Mouse (Mus musculus): ENCODE data around the gene Ralgps2. TPM values are rescaled to one million over a fixed set of nuclear protein-coding genes. Genes with fewer than 3 reads are reported as not detected.

Ralgps2 gene
- polyA plus RNA-seq, 1 experiment = 20.3 TPM

DNA sequence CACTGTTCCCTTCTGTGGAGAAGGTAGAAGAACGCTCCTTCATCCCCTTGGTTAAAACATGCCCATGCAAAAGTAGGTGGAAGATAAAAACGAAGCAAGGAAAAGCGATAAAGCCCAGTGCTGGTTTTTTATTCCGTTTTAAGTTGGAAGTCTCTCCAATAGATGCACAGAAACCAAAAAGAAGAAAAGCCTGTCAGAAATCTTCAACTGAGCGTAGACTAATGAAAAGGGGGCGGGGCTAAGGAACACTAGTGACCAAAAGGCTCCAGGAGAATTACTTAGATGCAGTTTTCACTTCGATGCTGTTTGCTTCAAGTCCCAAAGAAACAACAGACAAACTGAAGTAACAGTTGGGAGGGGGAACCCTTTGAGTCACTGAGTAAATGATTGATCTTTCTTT lies 1.2 kb upstream of the Ralgps2 start:
- TF ChIP-seq CTCF (IDR thresholded peaks at IDR 0.05; ENCODE audit: borderline replicate concordance, insufficient read depth, low read depth, low read length) (no peak), POLR2A (IDR thresholded peaks at IDR 0.05; ENCODE audit: borderline replicate concordance, insufficient read depth, low read length) (no peak)
- H3K27me3 ChIP-seq (ENCODE audit: control insufficient read depth, insufficient read depth, low read length) = no peaks in the 10 kb centered on the region
- no peak overlapping the region for H3K27ac ChIP-seq (ENCODE audit: insufficient read depth, low read length)
- peaks cover 5% of the 10 kb centered on the region; the same call in 1 of the 2 replicates for H3K4me1 ChIP-seq (ENCODE audit: control insufficient read depth, insufficient read depth, low read length)
- DNase-seq = no peak
- no peak overlapping the region for H3K4me3 ChIP-seq (replicated peaks; ENCODE audit: insufficient read depth, low read depth, low read length)
- 47% methylated on average over 7 of the region's 7 CpGs for WGBS

DNA sequence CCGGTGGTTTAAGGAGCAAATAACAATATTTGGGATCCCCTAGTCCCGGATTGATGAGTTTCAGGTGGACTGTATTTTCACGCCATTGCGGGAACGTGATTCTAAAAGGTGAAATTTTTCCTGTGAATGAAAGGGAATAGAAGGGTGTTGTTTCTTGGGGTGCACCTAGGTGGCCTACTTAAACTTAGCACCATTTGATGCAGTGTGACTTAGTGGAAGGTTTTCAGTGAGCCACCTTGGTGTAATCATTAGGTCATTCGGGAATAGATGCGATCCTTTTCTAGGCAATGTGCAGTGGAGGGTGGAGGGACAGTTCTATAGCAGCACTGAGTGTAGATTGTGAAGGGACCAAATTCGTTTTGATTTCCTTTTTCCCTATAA lies 706 bp upstream of the Ralgps2 start:
- no peaks in the 10 kb centered on the region for H3K27me3 ChIP-seq (ENCODE audit: control insufficient read depth, insufficient read depth, low read length)
- TF ChIP-seq POLR2A (IDR thresholded peaks at IDR 0.05; ENCODE audit: borderline replicate concordance, insufficient read depth, low read length) (no peak), CTCF (IDR thresholded peaks at IDR 0.05; ENCODE audit: borderline replicate concordance, insufficient read depth, low read depth, low read length) (no peak)
- no peak for DNase-seq
- peaks cover 5% of the 10 kb centered on the region; the same call in 1 of the 2 replicates for H3K4me1 ChIP-seq (ENCODE audit: control insufficient read depth, insufficient read depth, low read length)
- 3% methylated on average over 8 of the region's 8 CpGs for WGBS
- peak overlapping the region; percentile 52 for H3K4me3 ChIP-seq (replicated peaks; ENCODE audit: insufficient read depth, low read depth, low read length)
- peak overlapping the region; percentile 80 for H3K27ac ChIP-seq (ENCODE audit: insufficient read depth, low read length)

DNA sequence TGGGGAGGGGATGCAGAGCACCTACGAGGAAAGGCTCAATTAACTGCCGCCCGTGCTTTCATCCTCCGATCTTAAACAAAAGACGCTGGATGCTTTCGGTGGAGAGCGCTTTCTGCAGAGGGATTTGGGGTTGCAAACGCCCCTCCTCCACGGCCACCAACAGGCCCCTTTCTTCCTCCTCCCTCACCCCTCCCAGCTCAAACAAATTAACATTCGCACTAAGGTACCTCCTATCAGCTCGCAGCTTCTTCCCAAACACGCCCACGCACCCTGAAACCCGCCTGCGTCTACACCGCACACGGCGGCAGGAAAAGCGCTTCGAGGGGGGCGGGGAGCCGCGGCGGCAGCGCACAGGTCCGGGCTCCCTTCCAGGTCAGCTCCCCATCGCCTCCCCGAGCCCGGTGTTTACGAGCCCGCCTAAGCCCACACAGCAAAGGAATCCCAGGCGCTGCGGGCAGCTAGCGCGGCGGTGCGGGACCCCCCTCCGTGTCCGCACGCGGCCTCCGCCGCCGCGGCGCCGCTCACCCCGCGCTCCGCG lies 652 bp downstream of the Ralgps2 start:
- DNase-seq = peak; percentile 84 to 85
- no peak for TF ChIP-seq CTCF (IDR thresholded peaks at IDR 0.05; ENCODE audit: borderline replicate concordance, insufficient read depth, low read depth, low read length)
- TF ChIP-seq POLR2A (IDR thresholded peaks at IDR 0.05; ENCODE audit: borderline replicate concordance, insufficient read depth, low read length) = no peak
- Histone ChIP-seq H3K27ac (ENCODE audit: insufficient read depth, low read length) (peak overlapping the region; percentile 58; the same call in 1 of the 2 replicates), H3K4me1 (ENCODE audit: control insufficient read depth, insufficient read depth, low read length) (peaks cover 5% of the 10 kb centered on the region; the same call in 1 of the 2 replicates), H3K27me3 (ENCODE audit: control insufficient read depth, insufficient read depth, low read length) (no peaks in the 10 kb centered on the region), H3K4me3 (replicated peaks; ENCODE audit: insufficient read depth, low read depth, low read length) (peak overlapping the region; percentile 52)
- WGBS = under 1% methylated on average over 51 of the region's 51 CpGs

DNA sequence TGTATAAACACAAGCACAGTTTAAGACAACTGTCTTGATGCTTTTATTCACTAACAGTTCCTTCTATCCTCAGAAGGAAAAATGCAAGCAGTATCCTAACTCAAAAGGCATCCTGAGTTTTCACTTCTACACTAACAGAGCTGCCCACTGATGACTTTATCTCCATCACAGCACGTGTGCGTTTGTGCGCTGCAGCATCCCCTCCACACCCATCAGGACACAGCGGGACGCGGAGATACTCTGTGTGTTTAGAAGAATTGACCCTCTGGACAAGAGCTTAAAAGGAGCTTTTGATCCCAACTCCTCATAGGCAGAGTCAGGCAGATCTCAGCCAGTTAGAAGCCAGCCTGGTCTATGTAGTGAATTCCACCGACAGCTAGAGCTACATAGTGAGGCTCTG lies 2.0 kb downstream of the Ralgps2 start:
- no peak overlapping the region for H3K27ac ChIP-seq (ENCODE audit: insufficient read depth, low read length)
- DNase-seq = no peak
- H3K4me3 ChIP-seq (replicated peaks; ENCODE audit: insufficient read depth, low read depth, low read length) = no peak overlapping the region
- no peaks in the 10 kb centered on the region for H3K27me3 ChIP-seq (ENCODE audit: control insufficient read depth, insufficient read depth, low read length)
- TF ChIP-seq POLR2A (IDR thresholded peaks at IDR 0.05; ENCODE audit: borderline replicate concordance, insufficient read depth, low read length) (no peak), CTCF (IDR thresholded peaks at IDR 0.05; ENCODE audit: borderline replicate concordance, insufficient read depth, low read depth, low read length) (no peak)
- H3K4me1 ChIP-seq (ENCODE audit: control insufficient read depth, insufficient read depth, low read length) = peaks cover 5% of the 10 kb centered on the region; the same call in 1 of the 2 replicates
- WGBS = 68% methylated on average over 7 of the region's 7 CpGs

DNA sequence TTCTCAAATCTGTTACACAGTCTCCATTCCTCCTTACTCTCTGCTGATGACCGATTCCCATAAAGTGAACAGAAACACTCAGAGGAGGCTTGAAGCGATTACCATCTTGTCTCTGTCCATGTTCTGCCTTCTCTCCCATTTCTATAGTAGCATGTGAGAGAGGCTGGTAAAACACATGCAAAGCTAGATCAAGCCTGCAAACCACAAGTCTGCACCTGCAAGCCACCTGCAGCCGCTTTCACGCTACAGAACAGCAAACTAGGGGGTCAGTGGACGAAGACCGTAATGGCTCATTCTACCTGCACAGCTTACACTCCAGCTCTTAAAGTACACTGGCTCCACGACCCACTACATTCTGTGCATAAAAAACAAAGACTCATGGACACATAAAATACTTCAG lies 5.7 kb downstream of the Ralgps2 start:
- Histone ChIP-seq H3K4me1 (ENCODE audit: control insufficient read depth, insufficient read depth, low read length) (peaks cover 5% of the 10 kb centered on the region), H3K4me3 (replicated peaks; ENCODE audit: insufficient read depth, low read depth, low read length) (no peak overlapping the region), H3K27me3 (ENCODE audit: control insufficient read depth, insufficient read depth, low read length) (no peaks in the 10 kb centered on the region), H3K27ac (ENCODE audit: insufficient read depth, low read length) (no peak overlapping the region)
- no peak for DNase-seq
- TF ChIP-seq POLR2A (IDR thresholded peaks at IDR 0.05; ENCODE audit: borderline replicate concordance, insufficient read depth, low read length) (no peak), CTCF (IDR thresholded peaks at IDR 0.05; ENCODE audit: borderline replicate concordance, insufficient read depth, low read depth, low read length) (no peak)
- WGBS = 94% methylated on average over 7 of the region's 7 CpGs

DNA sequence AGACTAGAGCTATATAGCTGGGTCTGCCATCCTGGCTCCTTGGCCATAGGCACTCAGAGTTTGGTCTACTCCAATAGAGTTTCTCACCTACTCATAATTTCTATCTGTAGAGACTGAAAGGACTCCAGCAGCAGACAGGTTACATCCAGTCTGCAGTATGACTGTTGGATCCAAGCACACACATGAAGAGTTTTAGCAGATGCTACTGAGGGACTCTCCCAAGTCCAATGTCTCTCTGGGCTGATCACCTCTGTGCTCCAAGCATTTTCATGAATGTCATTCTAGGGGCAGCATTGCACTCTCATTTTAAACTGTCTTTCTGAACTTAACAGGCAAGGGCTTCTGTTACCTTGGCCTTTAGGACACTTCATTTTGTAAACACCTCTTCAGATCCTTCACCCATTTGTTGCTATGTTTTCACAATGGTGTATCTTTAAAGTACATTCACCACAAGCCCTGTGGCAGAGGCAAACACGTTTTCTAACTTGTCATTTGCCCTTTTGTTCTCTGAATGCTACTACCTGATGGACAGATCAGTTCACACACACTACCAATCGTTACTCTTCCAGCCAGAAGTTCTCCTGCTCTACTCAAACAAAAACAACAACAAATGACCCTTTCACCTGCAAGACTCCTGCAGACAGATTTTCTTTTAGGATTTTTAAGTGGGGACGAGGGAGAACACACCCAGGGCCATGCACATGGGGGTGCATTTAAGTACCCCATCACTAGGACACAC lies 7.2 kb downstream of the Ralgps2 start:
- H3K4me1 ChIP-seq (ENCODE audit: control insufficient read depth, insufficient read depth, low read length) = peaks cover 5% of the 10 kb centered on the region
- H3K27ac ChIP-seq (ENCODE audit: insufficient read depth, low read length) = no peak overlapping the region
- H3K27me3 ChIP-seq (ENCODE audit: control insufficient read depth, insufficient read depth, low read length) = no peaks in the 10 kb centered on the region
- H3K4me3 ChIP-seq (replicated peaks; ENCODE audit: insufficient read depth, low read depth, low read length) = no peak overlapping the region
- no peak for TF ChIP-seq CTCF (IDR thresholded peaks at IDR 0.05; ENCODE audit: borderline replicate concordance, insufficient read depth, low read depth, low read length)
- TF ChIP-seq POLR2A (IDR thresholded peaks at IDR 0.05; ENCODE audit: borderline replicate concordance, insufficient read depth, low read length) = no peak
- WGBS = 64% methylated on average over 3 of the region's 3 CpGs
- DNase-seq = no peak

DNA sequence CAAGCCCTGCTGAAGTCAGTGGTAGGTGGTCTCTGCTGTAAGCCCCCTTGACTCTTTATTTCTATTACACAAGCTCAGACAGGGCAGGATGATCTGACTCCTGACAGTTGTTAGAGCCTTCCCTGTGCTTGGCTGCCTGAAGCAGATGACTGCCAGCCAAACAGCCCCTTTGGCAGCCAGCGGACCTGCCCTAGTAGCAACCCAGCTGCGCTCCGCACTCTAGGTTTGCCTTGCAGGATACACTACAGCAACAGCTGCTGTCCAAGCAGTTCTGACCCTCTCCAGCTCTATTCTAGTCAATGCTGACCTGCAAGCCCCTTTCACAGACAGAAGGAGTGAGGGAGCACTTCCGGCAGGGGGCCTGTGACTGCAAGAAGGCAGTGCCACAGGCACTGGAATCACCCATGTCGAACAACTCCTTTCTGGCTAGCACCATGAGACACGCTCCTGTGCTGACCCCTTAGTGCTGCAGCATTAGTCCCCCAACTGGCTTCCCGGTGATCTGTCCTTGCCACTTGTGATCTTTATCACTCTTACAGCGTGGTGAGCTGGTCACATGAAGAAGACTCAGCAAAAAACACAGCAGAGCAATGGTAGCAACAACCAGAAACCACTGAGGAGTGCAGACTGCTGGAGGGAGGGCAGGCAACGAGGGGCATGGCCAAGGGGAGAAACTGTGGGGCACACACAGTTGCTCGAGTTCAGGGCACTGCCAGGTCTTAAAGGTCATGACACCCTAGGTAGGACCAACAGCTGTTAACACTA lies 8.1 kb downstream of the Ralgps2 start:
- Histone ChIP-seq H3K4me3 (replicated peaks; ENCODE audit: insufficient read depth, low read depth, low read length) (no peak overlapping the region), H3K4me1 (ENCODE audit: control insufficient read depth, insufficient read depth, low read length) (peaks cover 5% of the 10 kb centered on the region), H3K27me3 (ENCODE audit: control insufficient read depth, insufficient read depth, low read length) (no peaks in the 10 kb centered on the region), H3K27ac (ENCODE audit: insufficient read depth, low read length) (no peak overlapping the region)
- WGBS = 50% methylated on average over 10 of the region's 10 CpGs
- DNase-seq = no peak
- TF ChIP-seq POLR2A (IDR thresholded peaks at IDR 0.05; ENCODE audit: borderline replicate concordance, insufficient read depth, low read length) = no peak
- no peak for TF ChIP-seq CTCF (IDR thresholded peaks at IDR 0.05; ENCODE audit: borderline replicate concordance, insufficient read depth, low read depth, low read length)
